Mouse (Mus musculus) olfactory bulb, adult 2 months (tissue): ENCODE measurements around the gene Pno1.

Source experiments
- CTCF ChIP-seq: fragments of 200-500 bp; IDR thresholded peaks from 2 replicates; pipeline ENCODE4 v1.5.1; 2012; ENCODE audit warnings: low read depth, mild to moderate bottlenecking, low read length, moderate library complexity; ENCODE audit not compliant: insufficient read depth
- POLR2A ChIP-seq: fragments of 200-500 bp; IDR thresholded peaks from 2 replicates; pipeline ENCODE4 v1.6.1; 2012; ENCODE audit warnings: mild to moderate bottlenecking, low read depth, low read length, moderate library complexity; ENCODE audit not compliant: insufficient read depth

DNA sequence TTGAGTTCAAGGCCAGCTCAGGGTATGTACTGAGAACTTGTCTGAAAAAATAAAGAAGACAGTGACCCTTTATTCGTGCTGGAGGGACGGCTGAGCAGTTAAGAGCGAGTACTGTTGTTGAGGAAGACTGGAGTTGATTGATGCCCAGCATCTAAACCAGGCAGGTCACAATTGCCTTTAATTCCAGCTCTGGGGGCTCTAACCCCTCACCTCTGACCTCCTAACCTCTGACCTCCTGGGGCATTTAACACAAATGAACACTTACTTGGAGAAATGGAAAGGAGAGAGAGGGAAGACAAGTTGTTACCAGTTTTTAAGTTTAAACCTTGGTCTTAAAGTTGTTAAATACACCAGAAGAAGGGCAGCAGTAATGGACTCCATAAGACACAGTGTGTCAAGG is 22.6 kb downstream of the Pno1 start:
- no peak for TF ChIP-seq POLR2A
- TF ChIP-seq CTCF, result no peak
